Mouse (Mus musculus): ENCODE data around the gene Gcdh. TPM values are rescaled to one million over a fixed set of nuclear protein-coding genes. Genes with fewer than 3 reads are reported as not detected.

Gcdh gene
- 13.9 and 24.1 TPM in 2 replicates for polyA plus RNA-seq (2012; ENCODE audit: insufficient read depth, low replicate concordance)

DNA sequence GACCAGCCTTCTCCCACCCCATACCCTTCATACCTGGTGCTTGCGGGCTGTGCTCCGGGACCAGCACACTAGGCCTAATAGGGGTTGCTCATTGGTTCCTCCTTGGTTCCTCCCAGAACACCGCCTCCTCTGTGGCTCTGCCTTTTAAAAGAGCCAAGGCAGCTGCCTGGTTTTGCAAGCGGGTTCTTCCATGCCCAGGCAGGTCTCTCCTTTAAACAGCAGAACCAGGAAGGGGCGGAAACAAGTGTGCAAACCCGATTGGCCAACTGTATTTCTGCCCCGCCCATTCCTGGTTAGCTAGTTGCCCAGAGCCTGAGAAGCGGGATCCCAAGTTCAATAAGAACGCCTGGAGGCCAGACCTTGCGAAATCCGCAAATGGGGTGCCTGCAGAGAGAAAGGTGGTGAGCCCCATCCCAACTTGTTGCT lies at the start of gene Gcdh:
Gene Gcdh, minus strand, starts transcription at position 213 of the 426 bp plus-strand sequence.
- Histone ChIP-seq H3K27me3 (replicated peaks) (no peaks in the 10 kb centered on the region), H3K4me3 (replicated peaks) (peak within 1 kb of the TSS; percentile 98), H3K36me3 (replicated peaks; ENCODE audit: low read length) (peaks cover 21% of the 10 kb centered on the region), H3K4me1 (peaks cover 29% of the 10 kb centered on the region), H3K9me3 (no peaks in the 10 kb centered on the region)
- TF ChIP-seq GATA1 (IDR thresholded peaks at IDR 0.05; ENCODE audit: borderline replicate concordance, low read length) (no peak), FLI1 (IDR thresholded peaks at IDR 0.05; ENCODE audit: low read length) (no peak)

DNA sequence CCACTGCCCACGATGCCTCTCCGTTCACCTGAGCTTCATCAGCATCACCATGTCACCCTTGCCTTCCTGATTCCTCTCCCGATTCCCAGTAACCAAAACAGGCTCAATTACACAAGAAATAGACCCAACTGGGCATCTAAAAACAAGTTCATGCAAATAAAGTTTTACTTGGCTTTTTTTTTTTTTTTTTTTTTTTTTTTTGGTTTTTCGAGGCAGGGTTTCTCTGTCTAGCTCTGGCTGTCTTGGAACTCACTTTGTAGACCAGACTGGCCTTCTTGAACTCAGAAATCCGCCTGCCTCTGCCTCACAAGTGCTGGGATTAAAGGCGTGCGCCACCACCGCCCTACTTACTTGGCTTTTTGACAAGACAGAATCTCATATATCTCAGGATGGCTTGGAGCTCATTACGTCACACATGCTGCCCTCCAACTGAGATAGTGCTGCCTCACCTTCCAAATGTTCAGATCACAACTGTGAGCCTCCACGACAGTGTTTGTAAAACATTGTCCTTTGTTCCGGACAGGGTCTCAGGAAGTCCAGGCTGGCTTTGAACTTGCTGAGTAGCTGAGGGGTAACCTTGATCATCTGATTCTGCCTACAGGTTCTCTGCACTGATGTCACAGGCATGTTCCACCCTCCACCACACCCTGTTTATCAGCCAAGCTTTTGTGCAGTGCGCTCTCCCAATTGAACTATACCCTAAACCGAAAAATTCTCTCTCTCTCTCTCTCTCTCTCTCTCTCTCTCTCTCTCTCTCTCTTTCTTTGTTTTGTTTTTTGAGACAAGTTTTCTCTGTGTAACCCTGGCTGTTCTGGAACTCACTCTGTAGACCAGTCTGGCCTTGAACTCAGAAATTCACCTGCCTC lies 44.1 kb upstream of the Gcdh start:
- Histone ChIP-seq H3K36me3 (replicated peaks; ENCODE audit: low read length) (no peaks in the 10 kb centered on the region), H3K27me3 (replicated peaks) (peaks cover 73% of the 10 kb centered on the region), H3K9me3 (no peaks in the 10 kb centered on the region), H3K4me1 (peaks cover 39% of the 10 kb centered on the region), H3K4me3 (replicated peaks) (peak overlapping the region; percentile 89)
- no peak for TF ChIP-seq GATA1 (IDR thresholded peaks at IDR 0.05; ENCODE audit: borderline replicate concordance, low read length)

DNA sequence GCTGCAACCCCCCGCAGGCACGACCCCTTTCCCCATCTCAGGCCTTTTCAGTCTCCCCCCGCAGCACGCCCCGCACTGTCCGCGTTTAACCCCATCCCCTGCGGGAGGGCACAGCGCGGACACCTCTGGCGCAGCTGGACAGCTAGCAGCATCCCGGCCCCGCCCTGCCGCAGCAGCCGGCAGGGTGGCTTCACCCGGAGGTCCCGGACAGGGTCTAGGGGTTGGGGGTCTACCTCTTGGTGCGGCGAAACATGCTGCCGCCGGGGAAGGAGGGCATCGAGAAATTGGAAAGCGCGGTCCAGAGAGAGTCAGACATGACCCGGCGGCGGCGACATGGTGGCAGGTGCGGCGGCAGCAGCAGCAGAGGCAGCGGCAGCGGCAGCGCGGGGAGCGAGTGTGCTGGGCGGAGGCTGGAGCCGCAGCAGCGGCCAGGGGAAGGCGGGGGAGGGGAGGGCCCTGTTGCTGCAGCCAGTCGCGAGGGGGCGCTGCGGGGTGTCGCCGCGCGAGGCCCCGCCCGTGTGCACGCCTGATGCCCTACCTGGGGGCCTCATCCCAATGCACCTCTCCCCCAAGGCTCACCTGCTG lies 43.3 kb upstream of the Gcdh start, which contains the start of gene Mast1:
Gene Mast1, minus strand, starts transcription at position 398 of the 585 bp plus-strand sequence.
- Histone ChIP-seq H3K4me1 (peaks cover 39% of the 10 kb centered on the region), H3K9me3 (no peaks in the 10 kb centered on the region), H3K4me3 (replicated peaks) (peak within 1 kb of the TSS; percentile 89), H3K27me3 (replicated peaks) (peaks cover 79% of the 10 kb centered on the region), H3K36me3 (replicated peaks; ENCODE audit: low read length) (no peaks in the 10 kb centered on the region)
- no peak for TF ChIP-seq GATA1 (IDR thresholded peaks at IDR 0.05; ENCODE audit: borderline replicate concordance, low read length)
- no peak for TF ChIP-seq FLI1 (IDR thresholded peaks at IDR 0.05; ENCODE audit: low read length)

DNA sequence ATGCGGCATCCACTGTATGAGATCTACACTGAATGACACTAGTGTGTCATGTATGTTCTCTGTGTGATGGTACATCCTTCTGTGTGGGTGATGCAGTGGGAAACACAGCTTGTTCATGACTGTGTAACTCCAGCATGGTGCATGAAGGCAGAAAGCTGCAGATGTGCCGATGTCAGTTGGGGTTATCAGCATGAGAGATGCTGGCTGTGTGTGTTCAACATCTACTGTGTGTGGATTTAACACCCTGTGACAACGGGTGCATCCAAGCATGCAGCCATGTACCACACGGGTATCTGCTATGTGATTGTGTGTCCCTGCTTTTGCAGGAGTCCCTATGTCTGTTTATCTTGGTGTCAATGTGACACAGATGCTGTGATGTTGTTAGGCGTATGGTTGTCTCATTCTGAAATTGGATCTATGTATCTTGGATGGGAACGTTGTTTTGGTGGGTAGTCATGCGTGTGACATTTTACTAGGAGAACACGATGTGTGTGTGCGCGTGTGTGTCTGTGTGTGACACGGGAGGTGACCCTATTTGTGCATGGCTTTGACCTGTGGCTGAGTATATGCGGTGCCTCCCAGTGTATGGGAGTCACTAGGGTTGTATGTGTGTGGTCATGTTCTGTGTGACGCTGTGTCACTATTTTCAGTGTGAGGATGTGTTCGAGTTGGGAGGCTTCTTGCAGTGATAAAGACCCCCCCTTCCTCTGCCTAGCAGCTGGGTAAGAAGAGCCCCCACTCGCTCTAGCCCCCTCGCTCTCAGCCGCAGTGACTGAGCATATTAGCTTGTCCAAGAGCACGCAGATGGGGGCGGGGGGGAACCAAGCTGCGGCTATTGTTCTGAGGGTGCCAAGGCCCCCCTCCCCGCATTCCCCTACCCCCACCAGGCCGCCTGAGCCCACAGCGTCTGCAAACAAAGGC lies 42.6 kb upstream of the Gcdh start:
- Histone ChIP-seq H3K4me3 (replicated peaks) (peak overlapping the region; percentile 89), H3K36me3 (replicated peaks; ENCODE audit: low read length) (no peaks in the 10 kb centered on the region), H3K9me3 (no peaks in the 10 kb centered on the region), H3K27me3 (replicated peaks) (peaks cover 78% of the 10 kb centered on the region), H3K4me1 (peaks cover 39% of the 10 kb centered on the region)
- TF ChIP-seq GATA1 (IDR thresholded peaks at IDR 0.05; ENCODE audit: borderline replicate concordance, low read length) (no peak), FLI1 (IDR thresholded peaks at IDR 0.05; ENCODE audit: low read length) (no peak)

DNA sequence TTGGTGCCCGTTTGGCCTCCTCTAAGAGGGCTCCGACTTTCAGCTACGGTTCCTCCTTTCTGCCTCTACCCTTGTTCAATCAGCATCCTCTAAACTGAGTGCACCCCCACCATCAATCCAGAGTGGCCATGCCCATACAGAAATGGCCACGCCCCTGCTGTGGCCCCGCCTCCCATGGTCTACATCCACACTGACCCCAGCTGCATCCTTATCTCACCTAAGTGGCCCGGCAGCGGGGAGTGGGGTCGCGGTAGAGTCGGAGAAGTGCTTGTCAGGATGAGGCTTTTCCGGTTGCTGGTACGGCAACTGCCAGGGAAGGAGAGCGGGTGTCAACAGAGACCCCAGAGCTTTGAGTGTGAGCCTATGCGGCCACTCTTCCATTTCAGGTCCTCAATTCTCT lies 41.8 kb upstream of the Gcdh start:
- no peaks in the 10 kb centered on the region for H3K36me3 ChIP-seq (replicated peaks; ENCODE audit: low read length)
- peaks cover 41% of the 10 kb centered on the region for H3K4me1 ChIP-seq
- TF ChIP-seq FLI1 (IDR thresholded peaks at IDR 0.05; ENCODE audit: low read length) (no peak), GATA1 (IDR thresholded peaks at IDR 0.05; ENCODE audit: borderline replicate concordance, low read length) (no peak)
- peaks cover 78% of the 10 kb centered on the region for H3K27me3 ChIP-seq (replicated peaks)
- no peaks in the 10 kb centered on the region for H3K9me3 ChIP-seq
- peak overlapping the region; percentile 47 for H3K4me3 ChIP-seq (replicated peaks)

DNA sequence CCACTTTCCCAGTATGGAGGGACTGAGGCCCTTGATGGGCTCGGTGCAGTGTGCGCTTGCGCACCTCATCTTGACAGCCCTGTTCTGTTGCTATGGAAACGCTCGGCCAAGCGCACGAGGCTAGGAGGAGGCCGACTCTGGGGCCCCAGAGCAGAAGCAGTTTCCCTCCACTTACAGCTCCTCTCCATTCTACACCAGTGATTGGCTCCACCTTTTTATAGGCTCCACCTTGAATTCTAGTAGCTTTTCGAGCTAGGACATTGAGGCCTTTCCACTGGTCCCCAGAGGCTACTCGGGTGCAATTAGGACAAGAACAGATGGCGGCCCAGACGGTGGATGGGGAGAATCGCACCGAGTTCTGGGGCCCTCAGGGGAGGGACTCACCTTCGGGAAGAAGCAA lies 41.1 kb upstream of the Gcdh start:
- Histone ChIP-seq H3K36me3 (replicated peaks; ENCODE audit: low read length) (no peaks in the 10 kb centered on the region), H3K27me3 (replicated peaks) (peaks cover 81% of the 10 kb centered on the region), H3K9me3 (no peaks in the 10 kb centered on the region), H3K4me3 (replicated peaks) (no peak overlapping the region), H3K4me1 (peaks cover 46% of the 10 kb centered on the region)
- no peak for TF ChIP-seq GATA1 (IDR thresholded peaks at IDR 0.05; ENCODE audit: borderline replicate concordance, low read length)
- no peak for TF ChIP-seq FLI1 (IDR thresholded peaks at IDR 0.05; ENCODE audit: low read length)

DNA sequence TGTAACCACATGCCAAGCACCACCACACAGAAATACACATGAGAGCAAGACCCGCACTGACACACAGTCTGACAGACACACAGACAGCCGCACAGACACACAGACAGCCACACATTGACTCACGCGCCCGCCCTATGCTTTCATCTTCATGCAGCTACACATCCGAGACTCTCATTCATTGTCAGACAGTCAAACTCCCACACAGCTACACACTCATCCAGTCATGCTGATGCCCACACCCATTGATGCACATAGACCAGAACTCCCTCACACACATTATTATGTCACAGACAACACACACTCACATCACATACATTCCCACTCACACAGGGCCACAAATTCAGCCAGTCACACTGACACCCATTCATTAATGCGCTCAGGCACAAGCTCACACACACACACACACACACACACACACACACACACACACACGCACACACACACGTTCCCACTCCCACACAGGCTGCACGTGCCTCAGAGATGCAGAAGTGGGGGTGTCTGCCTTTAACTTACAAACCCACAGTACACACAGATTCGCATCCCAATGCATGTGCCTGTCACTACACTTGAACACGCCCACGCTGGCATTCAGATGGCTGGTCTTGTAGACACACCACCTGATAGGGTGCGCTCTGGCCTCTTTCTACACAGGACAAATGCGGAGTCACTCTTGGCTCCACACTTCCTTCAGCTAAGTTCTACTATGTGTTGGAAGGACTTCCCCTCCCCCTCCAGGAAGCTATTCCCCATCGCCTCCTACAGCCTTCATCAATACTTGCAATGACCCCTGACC lies 40.2 kb upstream of the Gcdh start:
- TF ChIP-seq FLI1 (IDR thresholded peaks at IDR 0.05; ENCODE audit: low read length) (no peak), GATA1 (IDR thresholded peaks at IDR 0.05; ENCODE audit: borderline replicate concordance, low read length) (no peak)
- no peaks in the 10 kb centered on the region for H3K36me3 ChIP-seq (replicated peaks; ENCODE audit: low read length)
- no peaks in the 10 kb centered on the region for H3K9me3 ChIP-seq
- H3K27me3 ChIP-seq (replicated peaks): peaks cover 88% of the 10 kb centered on the region
- H3K4me1 ChIP-seq: peaks cover 51% of the 10 kb centered on the region
- H3K4me3 ChIP-seq (replicated peaks): peak overlapping the region; percentile 34

DNA sequence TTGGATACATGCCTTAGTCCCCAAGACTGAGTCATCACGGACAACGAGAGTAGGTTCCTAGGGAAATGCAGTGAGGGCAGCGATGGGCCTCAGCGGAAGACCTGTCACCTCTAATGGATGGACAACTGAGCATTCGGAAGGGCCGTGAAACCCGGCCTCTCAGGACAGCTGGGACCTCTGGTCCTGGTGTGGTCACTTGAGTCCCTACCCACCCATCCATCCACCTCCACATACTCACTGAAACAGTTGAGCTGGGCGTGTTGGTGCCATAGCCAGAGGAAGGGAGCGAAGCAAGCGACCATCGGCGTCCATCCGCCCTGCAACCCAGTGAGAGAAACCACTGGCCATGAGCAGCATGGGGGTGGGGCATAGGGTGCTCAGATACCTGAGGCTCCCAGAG lies 36.9 kb upstream of the Gcdh start:
- TF ChIP-seq GATA1 (IDR thresholded peaks at IDR 0.05; ENCODE audit: borderline replicate concordance, low read length) (no peak), FLI1 (IDR thresholded peaks at IDR 0.05; ENCODE audit: low read length) (no peak)
- peaks cover 75% of the 10 kb centered on the region for H3K27me3 ChIP-seq (replicated peaks)

More for the DNA sequence above, 36.9 kb upstream of the Gcdh start:
- Histone ChIP-seq H3K36me3 (replicated peaks; ENCODE audit: low read length) (no peaks in the 10 kb centered on the region), H3K4me1 (peaks cover 40% of the 10 kb centered on the region), H3K9me3 (no peaks in the 10 kb centered on the region), H3K4me3 (replicated peaks) (no peak overlapping the region)

Measured in megakaryocyte, embryonic 14.5 days (primary cell).